Mouse (Mus musculus) layer of hippocampus, adult 9-10 months (tissue): ENCODE results near the gene Brpf3.
"Not testable (repeated sequence)": the region's sequence is repeated elsewhere in the genome, so short reads cannot be mapped to it uniquely, and the experiment has no call there.

Experiments
- DNase-seq: peaks from one replicate; pipeline ENCODE4 v3.0.0; 2022; ENCODE audit warnings: low spot score

Brpf3 gene

GRCm38 (mm10) chr17:28829120-28829519 is 28.2 kb downstream of the Brpf3 start:
- no peak for DNase-seq

GRCm38 (mm10) chr17:28831065-28831464 is 30.2 kb downstream of the Brpf3 start:
- no peak for DNase-seq

- DNase-seq = no peak
Observed at GRCm38 (mm10) chr17:28832040-28832439, 31.1 kb downstream of the Brpf3 start.

- DNase-seq = no peak
Observed at GRCm38 (mm10) chr17:28832875-28833274, 32.0 kb downstream of the Brpf3 start.

- DNase-seq = no peak
Observed at GRCm38 (mm10) chr17:28834676-28835075, 33.8 kb downstream of the Brpf3 start.

- DNase-seq = no peak
Observed at GRCm38 (mm10) chr17:28837840-28838239, 37.0 kb downstream of the Brpf3 start.

GRCm38 (mm10) chr17:28841947-28842346 is 41.1 kb downstream of the Brpf3 start:
- not testable (repeated sequence) for DNase-seq

GRCm38 (mm10) chr17:28843665-28844064 is 42.8 kb downstream of the Brpf3 start:
- DNase-seq = no peak

- no peak for DNase-seq
Observed at GRCm38 (mm10) chr17:28846974-28847617, 46.2 kb downstream of the Brpf3 start.

GRCm38 (mm10) chr17:28850511-28850910 is 49.6 kb downstream of the Brpf3 start:
- DNase-seq = no peak

GRCm38 (mm10) chr17:28854377-28854776 is 53.5 kb downstream of the Brpf3 start:
- no peak for DNase-seq

- no peak for DNase-seq
Observed at GRCm38 (mm10) chr17:28855166-28855885, 54.4 kb downstream of the Brpf3 start.

GRCm38 (mm10) chr17:28856030-28856429 is 55.1 kb downstream of the Brpf3 start:
- DNase-seq = no peak

GRCm38 (mm10) chr17:28858205-28858604 is 57.3 kb downstream of the Brpf3 start, which contains the start of gene Pnpla1:
Gene Pnpla1 (plus strand): TSS chr17:28858411.
- DNase-seq = no peak

- no peak for DNase-seq
Observed at GRCm38 (mm10) chr17:28863926-28864325, 63.0 kb downstream of the Brpf3 start.

- no peak for DNase-seq
Observed at GRCm38 (mm10) chr17:28864464-28864863, 63.6 kb downstream of the Brpf3 start.

GRCm38 (mm10) chr17:28866921-28867320 is 66.0 kb downstream of the Brpf3 start:
- no peak for DNase-seq

GRCm38 (mm10) chr17:28867381-28867780 is 66.5 kb downstream of the Brpf3 start:
- DNase-seq = no peak

- DNase-seq = no peak
Observed at GRCm38 (mm10) chr17:28869412-28870110, 68.7 kb downstream of the Brpf3 start.

GRCm38 (mm10) chr17:28870435-28870834 is 69.5 kb downstream of the Brpf3 start:
- DNase-seq = no peak

GRCm38 (mm10) chr17:28871831-28872230 is 70.9 kb downstream of the Brpf3 start:
- no peak for DNase-seq

GRCm38 (mm10) chr17:28872322-28872721 is 71.4 kb downstream of the Brpf3 start:
- DNase-seq = no peak

GRCm38 (mm10) chr17:28874216-28874615 is 73.3 kb downstream of the Brpf3 start:
- no peak for DNase-seq
